Mouse (Mus musculus): ENCODE measurements at regions not wholly inside any gene's neighbourhood (a gene's known extent, or its start where the extent isn't known, plus 50 kb on each side); places are given as distances from the start of the nearest gene placed in this dataset.

DNA sequence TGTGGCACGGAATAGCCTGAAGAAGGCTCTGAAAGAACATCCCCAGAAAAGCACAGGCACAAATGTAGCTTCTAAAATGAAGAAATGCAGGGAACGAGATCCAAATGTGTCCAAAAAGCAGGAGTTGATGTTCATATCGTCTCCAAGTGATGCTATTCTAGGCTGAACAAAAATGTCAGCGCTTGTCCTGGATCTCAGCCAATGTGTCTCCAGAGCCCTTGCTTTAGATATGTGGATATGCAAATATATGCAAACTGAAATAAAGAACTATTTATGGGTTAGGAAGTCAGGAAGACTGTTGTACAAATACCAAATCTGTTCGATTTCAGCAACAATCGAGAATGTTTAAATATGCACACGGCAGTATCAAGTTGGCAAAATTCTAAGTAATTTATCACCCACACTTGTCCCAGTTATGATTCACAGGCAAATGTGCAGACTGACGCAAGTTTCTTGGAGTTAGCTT lies 320.4 kb downstream of the Synb start:
- DNase-seq (ENCODE audit: low spot score in 2 of 2), result no peak

GRCm38 (mm10) chr14:68966758-68967157 lies 327.3 kb downstream of the Synb start:
- DNase-seq (ENCODE audit: low spot score in 2 of 2), result no peak

DNA sequence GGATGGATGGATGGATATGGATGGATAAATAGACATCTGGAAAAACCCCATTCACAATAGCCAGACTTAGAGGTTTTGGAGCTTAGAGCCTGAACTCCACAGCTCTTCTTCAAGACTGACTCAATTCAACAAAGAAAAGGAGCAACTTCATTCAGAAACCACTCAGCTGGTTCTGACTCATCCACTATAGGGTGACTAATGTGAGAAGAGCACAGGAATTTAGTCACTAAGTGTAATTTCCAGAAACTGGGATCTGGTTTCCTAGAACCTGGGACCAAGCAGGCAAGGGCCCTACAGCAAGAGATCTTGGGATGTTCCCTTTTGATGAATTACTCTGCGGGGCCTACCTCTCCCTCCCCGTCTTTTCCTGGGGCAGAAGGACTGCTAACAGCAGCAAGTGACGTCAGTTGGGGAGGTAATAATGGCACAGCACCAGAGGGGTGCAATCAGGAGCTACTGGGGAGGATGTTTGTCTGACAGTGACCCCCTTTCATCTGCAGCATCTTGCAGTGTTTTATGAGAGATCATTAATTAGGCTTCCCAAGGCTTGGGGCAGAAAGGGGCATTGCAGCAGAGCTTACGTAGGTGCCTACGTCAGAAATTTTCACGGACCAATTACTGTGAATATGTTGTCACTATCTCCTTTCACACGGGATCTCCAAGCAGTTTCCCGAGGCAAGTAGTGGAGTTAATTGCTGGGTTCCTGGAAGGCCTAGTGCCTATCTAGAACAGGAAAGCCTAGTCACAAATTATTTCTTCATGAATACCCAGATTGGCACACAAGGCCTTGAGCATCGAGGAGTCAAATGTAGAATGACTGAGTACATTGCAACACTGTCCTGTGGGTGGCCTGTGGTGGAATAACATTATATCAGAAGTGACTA lies 339.3 kb downstream of the Synb start:
- no peak for DNase-seq (ENCODE audit: low spot score in 2 of 2)

DNA sequence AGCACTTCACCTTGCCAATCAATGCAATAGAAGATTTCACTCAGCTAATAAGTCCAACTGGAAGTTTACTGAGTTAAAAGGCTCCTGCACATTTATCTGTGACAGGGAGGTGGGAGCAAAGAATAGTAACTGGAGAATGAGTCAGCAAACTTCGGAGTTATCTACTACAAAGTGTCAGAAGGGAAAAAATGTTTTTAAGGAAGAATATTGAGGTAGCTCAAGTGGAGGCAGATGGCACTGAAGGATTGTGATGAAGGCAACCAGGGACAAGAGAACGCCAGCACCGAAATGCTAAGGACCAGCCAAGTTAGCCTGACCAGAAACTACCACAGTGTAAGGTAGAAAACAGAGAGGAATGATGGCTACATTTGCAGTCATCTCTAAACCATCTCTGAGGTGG lies 348.2 kb downstream of the Synb start:
- no peak for DNase-seq (ENCODE audit: low spot score in 2 of 2)

DNA sequence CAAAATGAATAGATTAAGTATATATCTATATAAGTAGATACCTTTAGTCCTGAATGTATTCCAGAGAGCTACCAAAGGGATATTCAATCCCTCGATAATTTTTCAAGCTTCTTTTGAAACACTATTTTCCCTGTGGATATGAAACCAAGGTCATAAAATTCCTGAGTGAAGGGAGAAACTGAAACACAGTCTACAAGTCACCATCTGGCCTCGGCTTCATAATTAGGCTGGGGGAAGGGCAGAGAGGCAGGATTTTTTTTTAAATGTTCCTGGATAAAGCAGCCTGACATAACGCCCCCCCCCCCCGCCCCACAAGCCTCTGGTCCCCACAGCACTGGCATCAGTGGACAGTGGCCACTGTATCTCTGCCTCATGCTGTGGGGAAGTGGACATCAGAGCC lies 348.7 kb downstream of the Synb start:
- no peak for DNase-seq (ENCODE audit: low spot score in 2 of 2)

GRCm38 (mm10) chr14:68941759-68942158 lies 352.3 kb downstream of the Synb start:
- DNase-seq (ENCODE audit: low spot score in 2 of 2), result no peak

DNA sequence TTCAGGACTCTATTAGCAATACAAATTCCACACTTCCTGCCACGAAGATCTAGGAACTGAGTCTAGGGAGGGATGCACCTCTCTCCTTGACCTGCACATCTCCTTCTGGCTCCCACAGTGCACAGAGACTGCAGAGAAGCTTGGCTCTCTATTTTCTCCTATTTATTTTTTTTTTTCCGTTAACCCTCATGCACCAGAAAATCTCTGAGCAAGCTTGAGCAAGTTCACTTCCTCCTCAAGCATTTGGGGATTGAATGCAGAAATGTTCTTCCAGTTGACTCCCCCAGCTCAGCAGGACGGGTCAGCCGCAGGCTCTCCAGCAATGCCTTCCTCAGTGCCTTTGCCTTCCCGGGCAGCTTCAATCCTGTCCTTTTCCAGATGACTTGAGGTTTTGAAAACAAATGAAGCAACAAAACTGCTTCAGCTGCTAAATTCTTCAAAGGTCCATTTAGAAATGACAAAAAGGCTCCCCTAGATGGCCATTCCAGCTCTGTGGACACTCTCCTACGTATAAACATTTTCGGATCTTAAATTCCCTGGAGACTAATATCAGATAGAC lies 352.9 kb downstream of the Synb start:
- DNase-seq (ENCODE audit: low spot score in 2 of 2), result no peak

GRCm38 (mm10) chr14:68935303-68935662 lies 358.8 kb downstream of the Synb start:
- no peak for DNase-seq (ENCODE audit: low spot score in 2 of 2)

- DNase-seq (ENCODE audit: low spot score in 2 of 2), result no peak
Observed at GRCm38 (mm10) chr14:68934611-68935302, 359.3 kb downstream of the Synb start.

- no peak for DNase-seq (ENCODE audit: low spot score in 2 of 2)
Observed at GRCm38 (mm10) chr14:68927814-68928213, 366.3 kb downstream of the Synb start.

GRCm38 (mm10) chr14:68923054-68923453 lies 371.0 kb downstream of the Synb start:
- no peak for DNase-seq (ENCODE audit: low spot score in 2 of 2)

DNA sequence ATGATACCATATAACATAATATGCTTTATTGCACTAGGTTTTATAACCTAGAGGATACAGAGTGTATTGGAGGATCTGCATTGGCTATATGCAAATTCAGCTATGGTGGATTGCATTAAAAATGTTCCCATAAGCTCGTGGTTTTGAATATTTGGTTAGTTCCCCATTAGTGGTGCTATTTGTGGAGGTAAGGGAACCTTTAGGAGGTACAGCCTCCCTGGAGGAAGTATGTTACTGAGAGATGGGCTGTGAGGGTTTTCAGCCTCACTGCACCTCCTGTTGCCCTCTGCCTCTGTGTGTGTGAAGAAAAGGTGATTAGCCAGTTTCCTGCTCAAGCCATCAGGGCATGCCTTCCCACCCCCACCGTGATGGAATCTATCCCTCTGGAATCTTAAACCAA lies 372.1 kb downstream of the Synb start:
- no peak for DNase-seq (ENCODE audit: low spot score in 2 of 2)

- DNase-seq (ENCODE audit: low spot score in 2 of 2), result no peak
Observed at GRCm38 (mm10) chr14:68918526-68919045, 375.5 kb downstream of the Synb start.

DNA sequence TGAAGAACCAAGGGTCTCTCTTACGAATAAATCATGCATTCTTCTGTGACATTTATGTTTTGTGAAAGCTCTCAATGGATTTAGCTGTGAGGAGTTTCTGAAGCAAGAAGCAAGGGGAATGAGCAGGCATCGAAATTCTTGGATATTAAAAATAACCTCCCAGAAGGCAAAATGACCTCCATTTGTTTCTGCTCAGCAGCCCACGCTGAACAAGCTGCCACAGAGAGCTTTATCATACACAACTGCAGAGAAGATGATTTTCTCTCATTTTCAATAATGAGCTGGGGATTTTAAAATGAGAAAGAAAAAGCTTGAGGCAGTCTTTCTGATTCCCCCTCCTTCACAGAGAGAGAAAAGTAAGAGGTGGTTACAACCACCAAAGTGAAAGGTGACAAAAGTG lies 394.2 kb downstream of the Synb start:
- DNase-seq (ENCODE audit: low spot score in 2 of 2), result no peak

- DNase-seq (ENCODE audit: low spot score in 2 of 2), result no peak
Observed at GRCm38 (mm10) chr14:68877171-68877570, 416.9 kb downstream of the Synb start.

- DNase-seq (ENCODE audit: low spot score in 2 of 2), result no peak
Observed at GRCm38 (mm10) chr14:68861071-68861470, 433.0 kb downstream of the Synb start.

DNA sequence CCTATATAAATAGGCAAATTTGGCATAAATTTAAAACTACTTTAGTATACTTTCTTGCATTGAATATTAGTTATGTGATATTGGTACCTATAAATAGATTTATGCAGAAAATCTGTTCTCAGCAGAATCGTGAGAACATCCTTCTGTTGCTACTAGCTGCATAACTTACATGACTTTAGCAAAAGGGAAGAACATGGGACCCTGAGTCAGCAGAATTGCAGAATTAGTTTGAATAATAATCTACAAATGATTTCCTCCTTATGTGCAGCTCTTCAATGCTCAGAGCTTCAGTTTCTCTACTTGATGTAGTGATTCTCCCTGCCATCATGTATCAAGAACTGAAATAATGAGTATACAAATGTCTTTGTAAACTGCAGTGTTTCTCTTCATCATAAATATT lies 436.2 kb downstream of the Synb start:
- no peak for DNase-seq (ENCODE audit: low spot score in 2 of 2)

DNA sequence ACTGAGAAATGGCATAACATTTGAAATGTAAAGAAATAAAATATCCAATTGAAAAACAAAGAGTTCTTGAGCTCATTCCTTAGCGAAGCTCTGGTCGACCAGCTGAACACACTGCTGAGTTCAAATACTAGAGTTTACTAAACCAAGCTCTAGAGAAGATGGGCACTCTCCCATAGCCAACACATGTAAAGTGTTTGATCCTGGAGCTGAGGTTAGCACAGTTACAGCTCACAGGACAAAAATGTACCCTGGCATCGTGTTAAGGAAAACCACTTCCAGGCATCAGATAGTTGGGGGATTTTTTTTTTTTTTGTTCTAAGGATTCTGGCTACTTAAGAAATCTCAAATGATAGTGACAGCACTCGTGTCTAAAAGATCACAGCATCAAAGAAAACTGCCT lies 445.6 kb downstream of the Synb start:
- DNase-seq (ENCODE audit: low spot score in 2 of 2), result no peak

- DNase-seq (ENCODE audit: low spot score in 2 of 2), result no peak
Observed at GRCm38 (mm10) chr14:68847609-68848008, 446.5 kb downstream of the Synb start.

- no peak for DNase-seq (ENCODE audit: low spot score in 2 of 2)
Observed at GRCm38 (mm10) chr14:68820241-68820640, 473.9 kb downstream of the Synb start.

DNA sequence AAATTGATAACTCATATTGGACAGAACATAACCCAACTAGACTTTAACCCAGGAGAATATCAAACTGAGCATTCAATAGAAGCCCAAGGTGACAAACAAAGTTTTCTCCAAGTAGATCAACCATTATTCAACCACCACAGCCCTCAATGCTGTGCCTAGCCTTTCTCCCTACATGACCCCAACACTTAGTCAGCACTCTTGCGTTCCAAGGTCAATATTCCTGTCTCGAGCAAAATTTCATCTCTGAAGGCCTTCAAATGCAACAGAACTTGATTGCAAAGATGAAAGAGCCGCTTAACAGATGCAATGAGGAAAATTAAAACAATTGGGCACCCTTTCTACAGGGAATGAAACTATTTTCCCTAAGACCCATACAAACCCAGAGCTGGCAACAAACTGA lies 485.1 kb downstream of the Synb start:
- no peak for DNase-seq (ENCODE audit: low spot score in 2 of 2)

DNA sequence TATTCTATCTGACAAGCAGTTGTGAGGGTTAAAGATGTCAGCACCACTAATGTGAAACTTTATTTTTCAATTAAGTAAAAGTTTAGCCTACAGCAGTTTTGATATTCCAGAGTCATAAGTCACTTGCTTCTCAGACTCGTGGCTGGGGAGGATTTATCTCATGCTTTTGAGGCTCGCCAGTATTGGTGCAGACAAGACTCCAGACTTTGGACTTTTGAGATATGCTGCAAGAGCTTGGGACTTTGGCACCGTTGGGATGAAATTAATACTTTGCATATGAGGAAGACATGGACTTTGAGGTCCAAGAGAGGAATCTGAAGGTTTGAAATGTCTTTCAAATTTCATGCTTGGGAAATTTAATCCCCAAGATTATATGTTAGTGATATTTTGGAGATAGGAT lies 486.2 kb downstream of the Synb start:
- no peak for DNase-seq (ENCODE audit: low spot score in 2 of 2)
